In genomic region chr7:7277556-7277955, GRCm38 (mm10) we compare ENCODE assay signal across 10 mouse cellular contexts. TPM values are rescaled to one million over a fixed set of nuclear protein-coding genes. Genes with fewer than 3 reads are reported as not detected.
DNase-seq lines count a peak whose midpoint lies in the region; ATAC-seq and TF ChIP-seq lines count a peak whose summit lies in the region.
"Not testable (repeated sequence)": the region's sequence is repeated elsewhere in the genome, so short reads cannot be mapped to it uniquely, and the experiment has no call there.
"Had no signal": no experiment of that assay in that cellular context is flagged by ENCODE, and none has a peak within 500 bp of the region (broad histone marks: within the 10 kb centered on the region; RNA-seq: fewer than 3 reads in every experiment).

No protein-coding gene starts in this region.

- not testable (repeated sequence) for H3K9me3 ChIP-seq in embryonic facial prominence, embryonic 12.5 days; heart, embryonic 11.5 days (replicated peaks; ENCODE audit: control insufficient read depth, low read length); intestine, postnatal 0 days (ENCODE audit: control insufficient read depth); limb, embryonic 14.5 days (ENCODE audit: control insufficient read depth, low read length)

- H3K4me2 ChIP-seq in embryonic facial prominence, embryonic 12.5 days (replicated peaks), result peak overlapping the region; percentile 25
- H3K4me2 ChIP-seq in heart, embryonic 11.5 days, result peak overlapping the region; percentile 11
- H3K4me2 ChIP-seq in intestine, postnatal 0 days (replicated peaks; ENCODE audit: low read depth), result peak overlapping the region; percentile 63
- peak overlapping the region; percentile 35 for H3K4me2 ChIP-seq in limb, embryonic 14.5 days (replicated peaks; ENCODE audit: low read depth, low read length, severe bottlenecking)

- peak; percentile 19 to 32 for DNase-seq in adrenal gland, adult 18-20 months (ENCODE audit: low spot score in 2 of 2)
- DNase-seq in limb, embryonic 14.5 days (ENCODE audit: low spot score), result not testable (repeated sequence)
- DNase-seq in mesoderm, embryonic 11.5 days (ENCODE audit: low read depth, low spot score), result peak; percentile 49
- DNase-seq in retina, embryonic 14.5 days (ENCODE audit: low spot score), result peak; percentile 18

- H3K36me3 ChIP-seq in embryonic facial prominence, embryonic 12.5 days; heart, embryonic 11.5 days (ENCODE audit: control insufficient read depth, insufficient read depth, low read length); intestine, postnatal 0 days (ENCODE audit: control insufficient read depth, insufficient read depth); limb, embryonic 14.5 days (ENCODE audit: control insufficient read depth, insufficient read depth, low read length): not testable (repeated sequence)

- not testable (repeated sequence) for H3K27me3 ChIP-seq in embryonic facial prominence, embryonic 12.5 days; heart, embryonic 11.5 days (ENCODE audit: control insufficient read depth, insufficient read depth, low read length); intestine, postnatal 0 days (replicated peaks; ENCODE audit: control insufficient read depth, insufficient read depth, low read length); limb, embryonic 14.5 days (ENCODE audit: control insufficient read depth, insufficient read depth, low read length)

- ATAC-seq in embryonic facial prominence, embryonic 12.5 days (ENCODE audit: insufficient number of reproducible peaks, insufficient read depth, low FRiP score, low TSS enrichment), result peak; percentile 53; the same call in 1 of the 2 replicates
- ATAC-seq in heart, embryonic 11.5 days (replicated peaks; ENCODE audit: insufficient number of reproducible peaks, low FRiP score, low TSS enrichment), result peak; percentile 44; the same call in 1 of the 2 replicates
- not testable (repeated sequence) for ATAC-seq in intestine, postnatal 0 days
- peak; percentile 49 for ATAC-seq in limb, embryonic 14.5 days (ENCODE audit: low FRiP score, low read depth)

- H3K4me3 ChIP-seq in embryonic facial prominence, embryonic 12.5 days, result peak overlapping the region; percentile 27
- H3K4me3 ChIP-seq in heart, embryonic 11.5 days (ENCODE audit: low read depth, low read length), result peak overlapping the region; percentile 8; the same call in 1 of the 2 replicates
- peak overlapping the region; percentile 40 for H3K4me3 ChIP-seq in intestine, postnatal 0 days (ENCODE audit: low read depth, low read length)
- H3K4me3 ChIP-seq in limb, embryonic 14.5 days (replicated peaks; ENCODE audit: low read length), result peak overlapping the region; percentile 37

- 38% methylated on average over 24 of the region's 24 CpGs for WGBS in embryonic facial prominence, embryonic 12.5 days
- WGBS in heart, embryonic 11.5 days (ENCODE audit: insufficient replicate concordance), result 49% methylated on average over 24 of the region's 24 CpGs
- 44% methylated on average over 22 of the region's 24 CpGs for WGBS in intestine, postnatal 0 days
- WGBS in limb, embryonic 14.5 days, result 47% methylated on average over 24 of the region's 24 CpGs

- TF ChIP-seq CTCF in intestine, postnatal 0 days (IDR thresholded peaks at IDR 0.05; ENCODE audit: low read depth), result not testable (repeated sequence)

- H3K9ac ChIP-seq in embryonic facial prominence, embryonic 12.5 days, result 0 out of 2 replicates have a peak overlapping the region, but pooled peaks have one; percentile 1
- not testable (repeated sequence) for H3K9ac ChIP-seq in heart, embryonic 11.5 days (ENCODE audit: low read depth, low read length)
- H3K9ac ChIP-seq in intestine, postnatal 0 days (ENCODE audit: low read depth, low read length), result 0 out of 2 replicates have a peak overlapping the region, but pooled peaks have one; percentile 34
- peak overlapping the region; percentile 50 for H3K9ac ChIP-seq in limb, embryonic 14.5 days (ENCODE audit: low read depth, low read length, severe bottlenecking)

- H3K4me1 ChIP-seq in embryonic facial prominence, embryonic 12.5 days; heart, embryonic 11.5 days (ENCODE audit: control insufficient read depth, insufficient read depth, low read length); intestine, postnatal 0 days (replicated peaks; ENCODE audit: control insufficient read depth, insufficient read depth, low read length); limb, embryonic 14.5 days (ENCODE audit: control insufficient read depth, insufficient read depth, low read length): not testable (repeated sequence)

- TF ChIP-seq POLR2A in limb, embryonic 14.5 days (IDR thresholded peaks at IDR 0.05; ENCODE audit: borderline replicate concordance, extremely low read depth, insufficient read depth, insufficient read length), result not testable (repeated sequence)

- peak overlapping the region; percentile 36; the same call in 1 of the 2 replicates for H3K27ac ChIP-seq in embryonic facial prominence, embryonic 12.5 days
- H3K27ac ChIP-seq in heart, embryonic 11.5 days (ENCODE audit: low read depth, low read length); intestine, postnatal 0 days (ENCODE audit: low read depth, low read length): not testable (repeated sequence)
- H3K27ac ChIP-seq in limb, embryonic 14.5 days (replicated peaks; ENCODE audit: low read depth, low read length), result peak overlapping the region; percentile 67; the same call in 1 of the 2 replicates

RNA-seq across cellular contexts. Expression of gene Gm45844, which starts 0.5 kb away (rescaled TPM):
- 1 to 10 TPM; 3.0 to 4.0 TPM for total RNA-seq in adrenal gland, adult 18-20 months (2021)
- polyA plus RNA-seq in embryonic facial prominence, embryonic 12.5 days (2016; fragmentation: Nextera tagmentation; extraction: Ambion mirVana), result 5.5 and 5.6 TPM in 2 replicates
- 1.1 and 1.4 TPM in 2 replicates for polyA plus RNA-seq in heart, embryonic 11.5 days (2014; fragmentation: Nextera tagmentation; extraction: Ambion mirVana)
- 0.98 and 1.6 TPM in 2 replicates for polyA plus RNA-seq in intestine, postnatal 0 days (2015; fragmentation: Nextera tagmentation; extraction: Ambion mirVana)
- polyA plus RNA-seq in limb, embryonic 14.5 days (2012; rRNA removed), result 3.4 and 4.5 TPM in 2 replicates
- 3.5 and 6.3 TPM in 2 replicates for polyA plus RNA-seq in limb, embryonic 14.5 days (2014; fragmentation: Nextera tagmentation; extraction: Ambion mirVana)

RNA-seq across cellular contexts. Expression of gene Clcn4, which starts 23.1 kb away (rescaled TPM):
- 10 to 100 TPM; 50.8 to 78.4 TPM for total RNA-seq in adrenal gland, adult 18-20 months (2021)
- polyA plus RNA-seq in embryonic facial prominence, embryonic 12.5 days (2016; fragmentation: Nextera tagmentation; extraction: Ambion mirVana), result 51.7 and 51.9 TPM in 2 replicates
- polyA plus RNA-seq in heart, embryonic 11.5 days (2014; fragmentation: Nextera tagmentation; extraction: Ambion mirVana), result 35.7 and 44.3 TPM in 2 replicates
- polyA plus RNA-seq in intestine, postnatal 0 days (2015; fragmentation: Nextera tagmentation; extraction: Ambion mirVana), result 31.9 and 32.0 TPM in 2 replicates
- polyA plus RNA-seq in limb, embryonic 14.5 days (2012; rRNA removed), result 27.1 and 31.8 TPM in 2 replicates
- polyA plus RNA-seq in limb, embryonic 14.5 days (2014; fragmentation: Nextera tagmentation; extraction: Ambion mirVana), result 41.9 and 50.9 TPM in 2 replicates

RNA-seq across cellular contexts. Expression of gene Vmn2r29, which starts 30.4 kb away (rescaled TPM):
- 1 to 10 TPM in 1 of 2 experiments, under 1 TPM in 1; 0.80 to 1.3 TPM for total RNA-seq in adrenal gland, adult 18-20 months (2021)
- polyA plus RNA-seq in embryonic facial prominence, embryonic 12.5 days (2016; fragmentation: Nextera tagmentation; extraction: Ambion mirVana), result 0.75 and 1.9 TPM in 2 replicates
- polyA plus RNA-seq in heart, embryonic 11.5 days (2014; fragmentation: Nextera tagmentation; extraction: Ambion mirVana), result 0.17 TPM in 1 of 2 replicates, not detected in the other
- 0.09 TPM in 1 of 2 replicates, not detected in the other for polyA plus RNA-seq in intestine, postnatal 0 days (2015; fragmentation: Nextera tagmentation; extraction: Ambion mirVana)
- 3.4 and 5.5 TPM in 2 replicates for polyA plus RNA-seq in limb, embryonic 14.5 days (2012; rRNA removed)
- 1.1 and 1.3 TPM in 2 replicates for polyA plus RNA-seq in limb, embryonic 14.5 days (2014; fragmentation: Nextera tagmentation; extraction: Ambion mirVana)

RNA-seq across cellular contexts. Expression of gene Vmn2r30, which starts 59.9 kb away (rescaled TPM):
- total RNA-seq in adrenal gland, adult 18-20 months (2021), result under 1 TPM in 1 of 2 experiments, not detected in 1; 0.07 TPM
- polyA plus RNA-seq in embryonic facial prominence, embryonic 12.5 days (2016; fragmentation: Nextera tagmentation; extraction: Ambion mirVana), result not detected in 2 replicates
- not detected in 2 replicates for polyA plus RNA-seq in heart, embryonic 11.5 days (2014; fragmentation: Nextera tagmentation; extraction: Ambion mirVana)
- polyA plus RNA-seq in intestine, postnatal 0 days (2015; fragmentation: Nextera tagmentation; extraction: Ambion mirVana), result not detected in 2 replicates
- polyA plus RNA-seq in limb, embryonic 14.5 days (2012; rRNA removed), result 0.01 TPM in 1 of 2 replicates, not detected in the other
- polyA plus RNA-seq in limb, embryonic 14.5 days (2014; fragmentation: Nextera tagmentation; extraction: Ambion mirVana), result not detected in 2 replicates
- total RNA-seq: heart, postnatal 25 days; left cerebral cortex, postnatal 25 days had no signal
- polyA plus RNA-seq: adrenal gland, adult 2 months had no signal

Comparison
In these comparisons a context has a peak if more than half of its experiments do, and no peak if none do; other contexts are left out.
1. H3K4me2 ChIP-seq: peak in every context shown above with its lines; median percentile 63 in intestine, postnatal 0 days; 35 in limb, embryonic 14.5 days; 25 in embryonic facial prominence, embryonic 12.5 days; 11 in heart, embryonic 11.5 days.